Comparison of ENCODE assay signal across 30 mouse cellular contexts in the genomic region with DNA sequence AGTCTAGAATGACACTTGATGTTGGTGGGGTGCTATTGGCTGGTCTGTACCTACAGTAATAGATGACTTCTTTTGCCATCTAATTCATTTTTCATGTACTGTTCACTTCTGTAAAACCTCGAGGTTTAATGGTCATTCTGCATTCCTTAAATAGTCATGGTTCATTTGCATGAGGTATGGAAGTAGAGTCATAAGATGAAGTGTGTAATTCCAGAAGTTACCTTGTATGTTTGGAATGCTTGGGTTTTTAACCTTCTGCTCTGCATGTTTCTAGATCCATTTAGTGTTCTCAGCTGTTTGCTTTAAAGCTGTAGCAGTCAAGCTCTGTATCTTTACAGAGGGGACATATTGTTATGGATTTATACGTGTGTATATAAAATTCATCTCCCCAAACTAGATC. TPM values are rescaled to one million over a fixed set of nuclear protein-coding genes. Genes with fewer than 3 reads are reported as not detected.
A peak's percentile ranks its signal among the peaks of the same experiment; 100 is the strongest.
DNase-seq lines count a peak whose midpoint lies in the region; ATAC-seq and TF ChIP-seq lines count a peak whose summit lies in the region.
"Had no signal": no experiment of that assay in that cellular context is flagged by ENCODE, and none has a peak within 500 bp of the region (broad histone marks: within the 10 kb centered on the region; RNA-seq: fewer than 3 reads in every experiment).

No protein-coding gene starts in this region.

- 61% methylated on average over 2 of the region's 2 CpGs for WGBS in embryonic facial prominence, embryonic 13.5 days
- WGBS in embryonic facial prominence, embryonic 10.5 days: 88% methylated on average over 2 of the region's 2 CpGs
- WGBS in kidney, embryonic 15.5 days: 48% methylated on average over 2 of the region's 2 CpGs
- WGBS in stomach, embryonic 16.5 days: 60% methylated on average over 2 of the region's 2 CpGs
- WGBS in stomach, postnatal 0 days: 50% methylated on average over 2 of the region's 2 CpGs
- 81% methylated on average over 2 of the region's 2 CpGs for WGBS in midbrain, embryonic 13.5 days

- no peak overlapping the region for H3K4me3 ChIP-seq in embryonic facial prominence, embryonic 13.5 days
- no peak overlapping the region for H3K4me3 ChIP-seq in embryonic facial prominence, embryonic 10.5 days
- no peak overlapping the region for H3K4me3 ChIP-seq in kidney, embryonic 15.5 days (replicated peaks)
- no peak overlapping the region for H3K4me3 ChIP-seq in stomach, embryonic 16.5 days (replicated peaks; ENCODE audit: low read length)
- no peak overlapping the region for H3K4me3 ChIP-seq in stomach, postnatal 0 days (ENCODE audit: low read depth, low read length)
- H3K4me3 ChIP-seq in midbrain, embryonic 13.5 days (replicated peaks): no peak overlapping the region
- H3K4me3 ChIP-seq: embryonic facial prominence, embryonic 15.5 days; hindbrain, embryonic 13.5 days; layer of hippocampus, adult 2 months; lung, embryonic 15.5 days; megakaryocyte, embryonic 14.5 days; midbrain, embryonic 12.5 days; neural tube, embryonic 13.5 days had no signal

- H3K4me1 ChIP-seq in embryonic facial prominence, embryonic 13.5 days: peaks cover 9% of the 10 kb centered on the region; the same call in 1 of the 2 replicates
- no peaks in the 10 kb centered on the region for H3K4me1 ChIP-seq in embryonic facial prominence, embryonic 10.5 days
- peaks cover 6% of the 10 kb centered on the region; the same call in 1 of the 2 replicates for H3K4me1 ChIP-seq in kidney, embryonic 15.5 days
- no peaks in the 10 kb centered on the region for H3K4me1 ChIP-seq in stomach, embryonic 16.5 days (ENCODE audit: control insufficient read depth, insufficient read depth, low read length)
- no peaks in the 10 kb centered on the region for H3K4me1 ChIP-seq in stomach, postnatal 0 days (replicated peaks; ENCODE audit: control insufficient read depth, insufficient read depth)
- no peaks in the 10 kb centered on the region for H3K4me1 ChIP-seq in midbrain, embryonic 13.5 days (replicated peaks)
- H3K4me1 ChIP-seq: embryonic facial prominence, embryonic 15.5 days; lung, embryonic 15.5 days; megakaryocyte, embryonic 14.5 days; midbrain, embryonic 12.5 days had no signal

- no peak for DNase-seq in embryonic facial prominence, embryonic 10.5 days (ENCODE audit: low spot score)
- DNase-seq in kidney, adult 18-20 months: no peak
- DNase-seq in stomach, postnatal 0 days (ENCODE audit: low spot score): no peak
- no peak for DNase-seq in gastrocnemius, postnatal 25 days
- DNase-seq: adrenal gland, postnatal 25 days; cerebellum, adult 11-12 months; cerebellum, adult 9-11 months; embryo, embryonic 11 days; gastrocnemius, postnatal 36 days; heart, adult 18-20 months; heart, postnatal 36 days; kidney, postnatal 14 days; left cerebral cortex, postnatal 4 days; lung, postnatal 4 days; right cerebral cortex, postnatal 4 days had no signal

- no peak overlapping the region for H3K4me2 ChIP-seq in embryonic facial prominence, embryonic 13.5 days
- no peak overlapping the region for H3K4me2 ChIP-seq in kidney, embryonic 15.5 days
- H3K4me2 ChIP-seq in stomach, embryonic 16.5 days (ENCODE audit: low read depth, low read length): no peak overlapping the region
- H3K4me2 ChIP-seq in stomach, postnatal 0 days (replicated peaks; ENCODE audit: low read depth): no peak overlapping the region
- H3K4me2 ChIP-seq in midbrain, embryonic 13.5 days (replicated peaks): no peak overlapping the region
- H3K4me2 ChIP-seq: embryonic facial prominence, embryonic 15.5 days; hindbrain, embryonic 13.5 days; liver, embryonic 11.5 days; lung, embryonic 15.5 days; midbrain, embryonic 12.5 days; neural tube, embryonic 13.5 days had no signal

- H3K9ac ChIP-seq in embryonic facial prominence, embryonic 13.5 days: no peak overlapping the region
- H3K9ac ChIP-seq in kidney, embryonic 15.5 days: no peak overlapping the region
- H3K9ac ChIP-seq in stomach, embryonic 16.5 days (ENCODE audit: low read length): no peak overlapping the region
- no peak overlapping the region for H3K9ac ChIP-seq in stomach, postnatal 0 days (ENCODE audit: low read length)
- no peak overlapping the region for H3K9ac ChIP-seq in midbrain, embryonic 13.5 days (replicated peaks)
- H3K9ac ChIP-seq: embryonic facial prominence, embryonic 15.5 days; hindbrain, embryonic 13.5 days; lung, embryonic 15.5 days; midbrain, embryonic 12.5 days; neural tube, embryonic 13.5 days had no signal

- no peaks in the 10 kb centered on the region for H3K9me3 ChIP-seq in embryonic facial prominence, embryonic 13.5 days
- no peaks in the 10 kb centered on the region for H3K9me3 ChIP-seq in embryonic facial prominence, embryonic 10.5 days
- no peaks in the 10 kb centered on the region for H3K9me3 ChIP-seq in kidney, embryonic 15.5 days (replicated peaks)
- no peaks in the 10 kb centered on the region for H3K9me3 ChIP-seq in stomach, embryonic 16.5 days (replicated peaks; ENCODE audit: control insufficient read depth, low read length)
- no peaks in the 10 kb centered on the region for H3K9me3 ChIP-seq in stomach, postnatal 0 days (ENCODE audit: control insufficient read depth, low read length)
- H3K9me3 ChIP-seq in midbrain, embryonic 13.5 days: no peaks in the 10 kb centered on the region
- H3K9me3 ChIP-seq: embryonic facial prominence, embryonic 15.5 days; hindbrain, embryonic 13.5 days; lung, embryonic 15.5 days; megakaryocyte, embryonic 14.5 days; midbrain, embryonic 12.5 days; neural tube, embryonic 13.5 days had no signal

- H3K27ac ChIP-seq in embryonic facial prominence, embryonic 13.5 days: 0 out of 2 replicates have a peak overlapping the region, but pooled peaks have one; percentile 16
- no peak overlapping the region for H3K27ac ChIP-seq in embryonic facial prominence, embryonic 10.5 days (replicated peaks)
- peak overlapping the region; percentile 59 for H3K27ac ChIP-seq in kidney, embryonic 15.5 days
- peak overlapping the region; percentile 33; the same call in 1 of the 2 replicates for H3K27ac ChIP-seq in stomach, embryonic 16.5 days (ENCODE audit: low read length)
- no peak overlapping the region for H3K27ac ChIP-seq in stomach, postnatal 0 days (replicated peaks)
- H3K27ac ChIP-seq in midbrain, embryonic 13.5 days: no peak overlapping the region
- H3K27ac ChIP-seq: embryonic facial prominence, embryonic 15.5 days; layer of hippocampus, adult 2 months; lung, embryonic 15.5 days; midbrain, embryonic 12.5 days; neural tube, embryonic 13.5 days had no signal

- no peak for TF ChIP-seq CTCF in stomach, postnatal 0 days (IDR thresholded peaks at IDR 0.05; ENCODE audit: low read depth)

- TF ChIP-seq EP300 in stomach, postnatal 0 days (optimal IDR thresholded peaks at IDR 0.05): no peak

- H3K36me3 ChIP-seq in embryonic facial prominence, embryonic 13.5 days: peaks cover 39% of the 10 kb centered on the region
- peaks cover 80% of the 10 kb centered on the region for H3K36me3 ChIP-seq in embryonic facial prominence, embryonic 10.5 days (replicated peaks)
- H3K36me3 ChIP-seq in kidney, embryonic 15.5 days: peaks cover 52% of the 10 kb centered on the region
- H3K36me3 ChIP-seq in stomach, embryonic 16.5 days (ENCODE audit: control insufficient read depth, insufficient read depth, low read length): peaks cover 22% of the 10 kb centered on the region; the same call in 1 of the 2 replicates
- H3K36me3 ChIP-seq in stomach, postnatal 0 days (ENCODE audit: control insufficient read depth, insufficient read depth, low read length): peaks cover 8% of the 10 kb centered on the region; the same call in 1 of the 2 replicates
- H3K36me3 ChIP-seq in midbrain, embryonic 13.5 days: peaks cover 34% of the 10 kb centered on the region
- H3K36me3 ChIP-seq: G1E had no signal

- H3K27me3 ChIP-seq in embryonic facial prominence, embryonic 13.5 days: no peaks in the 10 kb centered on the region
- H3K27me3 ChIP-seq in embryonic facial prominence, embryonic 10.5 days (replicated peaks; ENCODE audit: low read depth, poor library complexity, severe bottlenecking): no peaks in the 10 kb centered on the region
- H3K27me3 ChIP-seq in kidney, embryonic 15.5 days: no peaks in the 10 kb centered on the region
- H3K27me3 ChIP-seq in stomach, embryonic 16.5 days (ENCODE audit: control insufficient read depth, insufficient read depth, low read length): no peaks in the 10 kb centered on the region
- H3K27me3 ChIP-seq in stomach, postnatal 0 days (ENCODE audit: control insufficient read depth, insufficient read depth, low read length): no peaks in the 10 kb centered on the region
- H3K27me3 ChIP-seq in midbrain, embryonic 13.5 days: no peaks in the 10 kb centered on the region
- H3K27me3 ChIP-seq: embryonic facial prominence, embryonic 15.5 days; hindbrain, embryonic 13.5 days; lung, embryonic 15.5 days; megakaryocyte, embryonic 14.5 days; midbrain, embryonic 12.5 days; neural tube, embryonic 13.5 days had no signal

- no peak for ATAC-seq in embryonic facial prominence, embryonic 13.5 days (ENCODE audit: insufficient number of reproducible peaks, insufficient read depth, low FRiP score, low TSS enrichment, low read depth)
- ATAC-seq in kidney, embryonic 15.5 days (replicated peaks; ENCODE audit: low FRiP score): no peak
- ATAC-seq in stomach, embryonic 16.5 days (ENCODE audit: insufficient read depth, low FRiP score): no peak
- no peak for ATAC-seq in stomach, postnatal 0 days (ENCODE audit: low FRiP score, low TSS enrichment)
- no peak for ATAC-seq in midbrain, embryonic 13.5 days
- ATAC-seq: forebrain, embryonic 14.5 days; intestine, postnatal 0 days had no signal

RNA-seq across cellular contexts. Expression of gene Aebp2, which starts 54.6 kb away (rescaled TPM):
- 15.3 and 17.6 TPM in 2 replicates for polyA plus RNA-seq in embryonic facial prominence, embryonic 13.5 days (2015; fragmentation: Nextera tagmentation; extraction: Ambion mirVana)
- polyA plus RNA-seq in embryonic facial prominence, embryonic 10.5 days (2016; fragmentation: Nextera tagmentation; extraction: Ambion mirVana): 8.1 and 9.4 TPM in 2 replicates
- 11.4 and 11.7 TPM in 2 replicates for polyA plus RNA-seq in kidney, embryonic 15.5 days (2015; fragmentation: Nextera tagmentation; extraction: Ambion mirVana)
- 8.7 and 11.9 TPM in 2 replicates for polyA plus RNA-seq in stomach, embryonic 16.5 days (2015; fragmentation: Nextera tagmentation; extraction: Ambion mirVana)
- 7.3 and 8.0 TPM in 2 replicates for polyA plus RNA-seq in stomach, postnatal 0 days (2015; fragmentation: Nextera tagmentation; extraction: Ambion mirVana)
- 10 to 100 TPM; 29.2 to 30.3 TPM for total RNA-seq in gastrocnemius, postnatal 25 days (2021)
- polyA plus RNA-seq in midbrain, embryonic 13.5 days (2015; fragmentation: Nextera tagmentation; extraction: Ambion mirVana): 11.3 and 11.7 TPM in 2 replicates

Comparison
In these comparisons a context has a peak if more than half of its experiments do, and no peak if none do; other contexts are left out.
1. H3K27ac ChIP-seq: peak in embryonic facial prominence, embryonic 13.5 days (single experiment), kidney, embryonic 15.5 days (single experiment) and stomach, embryonic 16.5 days (single experiment); none in embryonic facial prominence, embryonic 10.5 days (single experiment), stomach, postnatal 0 days (single experiment) and midbrain, embryonic 13.5 days (single experiment).